Mouse (Mus musculus) layer of hippocampus, adult 9-11 months (tissue): ENCODE data around the gene Gjb2.

Experiments
- DNase-seq: peaks from one replicate; pipeline ENCODE4 v3.0.0; 2022

Gjb2 gene

GRCm38 (mm10) chr14:57066053-57066452, 38.4 kb downstream of the Gjb2 start:
- DNase-seq: no peak

GRCm38 (mm10) chr14:57060052-57060451, 44.5 kb downstream of the Gjb2 start:
- DNase-seq: peak; percentile 37

- DNase-seq: no peak
Observed at GRCm38 (mm10) chr14:57057563-57058321, 46.8 kb downstream of the Gjb2 start, which contains the start of gene Gja3. Gene Gja3 (minus strand): TSS chr14:57058100.

GRCm38 (mm10) chr14:57057204-57057562, 47.3 kb downstream of the Gjb2 start:
- DNase-seq: no peak

- DNase-seq: no peak
Observed at GRCm38 (mm10) chr14:57052713-57053112, 51.8 kb downstream of the Gjb2 start.
